Mouse (Mus musculus) liver (tissue): Measurements from ENCODE around the gene Gm4881.

Experiments
- DNase-seq: peaks from one replicate; pipeline ENCODE4 v3.0.0-alpha.2; 2020; ENCODE audit warnings: mixed read lengths

Gene Gm4881

GRCm38 (mm10) chr7:24892125-24892583, 52.1 kb downstream of the Gm4881 start:
- no peak for DNase-seq

- DNase-seq = no peak
These were observed 52.8 kb downstream of the Gm4881 start for GRCm38 (mm10) chr7:24891241-24892124.

GRCm38 (mm10) chr7:24890281-24891216, 53.7 kb downstream of the Gm4881 start:
- peak; percentile 82 for DNase-seq

GRCm38 (mm10) chr7:24889431-24890220, 54.7 kb downstream of the Gm4881 start:
- no peak for DNase-seq

- DNase-seq = no peak
These were observed 57.2 kb downstream of the Gm4881 start for GRCm38 (mm10) chr7:24887096-24887495.

GRCm38 (mm10) chr7:24886308-24886633, 58.0 kb downstream of the Gm4881 start:
- no peak for DNase-seq

- no peak for DNase-seq
These were observed 58.6 kb downstream of the Gm4881 start for GRCm38 (mm10) chr7:24885468-24886307.

- no peak for DNase-seq
These were observed 59.5 kb downstream of the Gm4881 start for GRCm38 (mm10) chr7:24884693-24885291.

- peak; percentile 99 for DNase-seq
These were observed 60.2 kb downstream of the Gm4881 start, which contains the start of gene Rps19 for GRCm38 (mm10) chr7:24883896-24884692. Gene Rps19, plus strand, starts transcription at chr7:24884371.

- no peak for DNase-seq
These were observed 61.7 kb downstream of the Gm4881 start for GRCm38 (mm10) chr7:24882416-24883199.

- no peak for DNase-seq
These were observed 64.7 kb downstream of the Gm4881 start for GRCm38 (mm10) chr7:24879620-24880019.

- DNase-seq = no peak
These were observed 66.7 kb downstream of the Gm4881 start for GRCm38 (mm10) chr7:24877588-24877987.
